Mouse (Mus musculus) monocyte, adult 2 months (primary cell): ENCODE results near the gene Ei24.
A peak's percentile ranks its signal among the peaks of the same experiment; 100 is the strongest.

ENCODE experiments used
- DNase-seq, 2 experiments: peaks; one replicate each; pipeline ENCODE4 v3.0.0; 2022; ENCODE audit warnings: low spot score in 2 of 2, low read depth in 1 of 2

Ei24 gene

GRCm38 (mm10) chr9:36796781-36797555 lies at the start of gene Ei24:
Ei24 (minus strand) TSS chr9:36797393.
- peak; percentile 48 to 77 for DNase-seq

DNA sequence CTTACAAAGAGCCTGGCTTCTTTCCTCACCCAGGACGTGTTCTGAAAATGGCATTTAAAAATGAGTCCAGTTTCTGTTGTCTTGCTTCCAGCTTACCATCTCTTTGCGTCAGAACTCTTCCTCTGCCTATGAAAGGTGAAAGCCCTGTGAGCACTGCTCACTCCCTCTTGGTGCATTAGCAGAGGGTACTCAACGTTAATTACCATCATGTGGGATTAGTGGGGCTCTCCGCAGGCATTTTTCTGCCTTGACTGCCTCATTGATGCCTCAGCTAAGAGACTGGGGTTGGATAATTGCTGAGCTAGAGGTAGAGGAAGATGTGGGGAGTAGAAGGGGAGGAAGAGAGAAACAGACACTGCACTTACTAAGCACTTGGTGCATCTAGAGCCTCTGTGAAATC lies 49.2 kb upstream of the Ei24 start:
- no peak for DNase-seq

DNA sequence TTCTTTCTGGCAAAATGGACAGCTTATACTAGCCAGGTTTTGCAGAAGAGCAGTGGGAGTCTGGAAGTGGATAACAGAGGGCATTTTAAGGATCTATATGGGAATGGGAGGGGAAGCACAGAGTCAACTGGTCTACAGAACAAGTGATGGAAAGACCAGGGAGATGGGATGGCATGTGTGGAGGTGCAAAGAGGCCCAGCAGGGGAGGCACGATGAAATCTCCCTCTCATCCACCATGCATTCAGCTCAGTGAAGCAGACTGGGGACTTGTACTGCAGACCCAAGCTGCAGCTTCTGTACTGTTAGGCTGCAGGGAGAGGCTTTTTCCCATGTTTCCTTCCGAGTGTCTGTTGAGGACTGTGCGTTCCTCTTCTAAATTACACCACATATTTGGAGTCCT lies 36.7 kb upstream of the Ei24 start:
- no peak for DNase-seq

DNA sequence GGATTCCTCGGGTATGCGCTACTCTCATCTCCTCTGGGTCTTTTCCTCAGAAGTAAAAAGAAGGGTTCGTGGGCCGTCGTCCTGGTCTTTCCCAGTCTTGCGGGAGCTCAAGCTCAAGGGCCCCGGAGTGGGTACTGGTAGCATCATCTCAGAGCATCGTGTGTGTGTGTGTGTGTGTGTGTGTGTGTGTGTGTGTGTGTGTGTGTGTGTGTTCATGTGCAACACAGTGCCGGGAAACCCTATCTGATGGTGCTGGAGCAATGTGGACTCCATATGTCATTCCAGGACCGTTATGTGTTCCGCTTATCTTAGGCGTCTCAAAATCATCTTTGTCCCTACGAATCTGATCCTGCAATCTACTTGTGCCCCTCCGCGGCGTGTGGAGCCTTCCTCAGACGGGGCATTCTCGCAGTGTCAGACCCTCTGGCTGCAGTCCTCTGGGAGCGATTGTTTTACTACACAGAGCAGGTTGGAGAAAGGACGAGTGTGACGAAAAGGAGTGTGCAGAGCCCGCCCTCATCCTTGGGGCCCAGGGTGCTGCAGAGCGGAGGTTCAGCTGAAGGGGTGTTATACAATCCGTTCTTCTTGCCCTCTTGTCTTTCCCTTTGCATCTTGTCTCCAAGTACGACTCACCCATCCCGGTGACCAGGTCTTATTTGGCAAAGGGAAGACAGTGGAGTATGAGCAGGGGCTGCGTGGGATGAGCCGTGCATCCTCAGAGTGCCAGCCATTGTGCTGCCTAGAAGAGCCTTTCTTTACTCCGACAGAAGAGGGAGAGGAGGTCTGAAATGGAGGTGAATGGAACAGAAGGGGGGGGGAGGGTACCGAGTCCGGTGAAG lies 36.1 kb upstream of the Ei24 start:
- DNase-seq: no peak

DNA sequence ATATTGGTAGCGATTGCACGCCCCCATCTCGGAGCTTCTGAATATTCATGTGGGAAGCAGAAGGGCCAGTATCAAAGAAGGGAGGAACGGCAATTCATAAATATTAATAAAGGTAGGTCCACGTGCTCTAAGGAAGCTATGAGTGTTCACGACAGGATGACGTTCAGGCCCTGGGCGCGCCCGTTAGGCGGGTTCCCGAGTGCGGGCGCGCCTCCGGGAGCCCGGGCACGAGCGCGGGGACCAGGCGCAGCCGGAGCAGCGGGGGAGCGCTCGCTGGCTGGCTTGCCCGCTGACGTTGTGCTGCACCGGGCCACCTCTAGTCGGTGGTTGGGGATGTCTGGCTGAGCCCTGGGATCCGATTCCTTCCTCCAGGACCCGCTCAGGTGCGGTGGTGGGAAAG lies 35.3 kb upstream of the Ei24 start:
- no peak for DNase-seq

GRCm38 (mm10) chr9:36831401-36831800 lies 34.2 kb upstream of the Ei24 start:
- no peak for DNase-seq

GRCm38 (mm10) chr9:36826612-36827363 lies 29.6 kb upstream of the Ei24 start:
- DNase-seq: no peak

- no peak for DNase-seq
Measured at GRCm38 (mm10) chr9:36822024-36822423, 24.8 kb upstream of the Ei24 start.

- DNase-seq: no peak
Measured at GRCm38 (mm10) chr9:36821644-36822000, 24.4 kb upstream of the Ei24 start, which contains the start of gene Fez1. Fez1 (plus strand) TSS chr9:36821864.

DNA sequence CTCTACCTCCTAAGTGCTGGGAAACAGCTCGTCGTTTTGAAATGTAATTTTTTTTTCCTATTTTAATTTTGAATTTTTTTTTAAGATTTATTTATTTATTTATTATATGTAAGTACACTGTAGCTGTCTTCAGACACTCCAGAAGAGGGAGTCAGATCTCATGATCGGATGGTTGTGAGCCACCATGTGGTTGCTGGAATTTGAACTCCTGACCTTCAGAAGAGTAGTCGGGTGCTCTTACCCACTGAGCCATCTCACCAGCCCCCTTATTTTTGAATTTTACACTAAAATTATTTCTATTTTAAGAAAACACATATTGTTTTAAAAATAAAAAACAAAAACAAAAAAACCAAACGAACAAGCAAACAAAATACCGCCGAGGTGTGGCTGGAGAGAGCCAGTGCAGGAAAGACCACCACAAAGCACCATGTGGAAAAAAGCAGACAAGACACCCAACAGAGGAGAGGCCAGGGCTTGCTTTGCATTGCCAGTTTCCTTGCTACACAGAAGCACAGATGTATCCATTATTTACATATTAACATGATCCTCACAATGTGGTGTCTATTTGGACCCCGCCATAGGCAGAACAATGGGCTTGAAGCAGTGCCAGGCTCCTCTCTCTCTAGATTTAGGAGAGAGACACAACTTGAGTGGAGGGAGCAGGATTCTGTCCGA lies 23.9 kb upstream of the Ei24 start:
- DNase-seq: no peak

- DNase-seq: no peak
Measured at GRCm38 (mm10) chr9:36818905-36819304, 21.7 kb upstream of the Ei24 start.

- no peak for DNase-seq
Measured at GRCm38 (mm10) chr9:36814486-36814885, 17.3 kb upstream of the Ei24 start.

DNA sequence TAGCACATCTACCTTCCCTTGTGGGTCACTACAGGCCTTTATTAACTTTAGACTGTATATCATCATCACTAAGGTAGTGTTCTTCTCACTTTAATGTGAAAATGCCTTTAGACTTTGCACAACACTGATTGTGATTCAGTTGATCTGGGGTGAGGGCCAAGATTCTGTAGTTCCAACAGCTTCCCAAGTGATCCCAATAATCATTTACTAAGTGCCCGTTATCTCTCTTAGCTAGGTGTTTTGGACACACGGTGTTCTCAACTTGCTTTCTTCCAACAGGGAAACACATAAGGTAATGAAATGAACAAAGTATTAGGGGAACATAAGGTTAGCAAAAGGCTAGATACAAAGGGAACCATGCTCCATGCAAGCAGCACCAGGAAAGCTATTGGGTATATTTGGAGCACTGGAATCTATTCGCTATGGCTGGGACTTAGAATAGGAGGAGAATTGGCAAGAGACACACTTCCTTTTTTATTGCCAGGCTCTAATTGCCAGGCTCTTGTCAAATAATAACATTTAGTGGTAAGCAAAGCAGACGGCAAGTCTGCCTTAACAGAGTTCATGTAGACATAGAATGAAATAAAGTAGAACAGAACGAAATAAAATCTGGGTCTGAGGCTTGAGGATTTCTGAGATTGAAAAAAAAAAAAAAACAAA lies 11.1 kb upstream of the Ei24 start:
- DNase-seq: no peak

DNA sequence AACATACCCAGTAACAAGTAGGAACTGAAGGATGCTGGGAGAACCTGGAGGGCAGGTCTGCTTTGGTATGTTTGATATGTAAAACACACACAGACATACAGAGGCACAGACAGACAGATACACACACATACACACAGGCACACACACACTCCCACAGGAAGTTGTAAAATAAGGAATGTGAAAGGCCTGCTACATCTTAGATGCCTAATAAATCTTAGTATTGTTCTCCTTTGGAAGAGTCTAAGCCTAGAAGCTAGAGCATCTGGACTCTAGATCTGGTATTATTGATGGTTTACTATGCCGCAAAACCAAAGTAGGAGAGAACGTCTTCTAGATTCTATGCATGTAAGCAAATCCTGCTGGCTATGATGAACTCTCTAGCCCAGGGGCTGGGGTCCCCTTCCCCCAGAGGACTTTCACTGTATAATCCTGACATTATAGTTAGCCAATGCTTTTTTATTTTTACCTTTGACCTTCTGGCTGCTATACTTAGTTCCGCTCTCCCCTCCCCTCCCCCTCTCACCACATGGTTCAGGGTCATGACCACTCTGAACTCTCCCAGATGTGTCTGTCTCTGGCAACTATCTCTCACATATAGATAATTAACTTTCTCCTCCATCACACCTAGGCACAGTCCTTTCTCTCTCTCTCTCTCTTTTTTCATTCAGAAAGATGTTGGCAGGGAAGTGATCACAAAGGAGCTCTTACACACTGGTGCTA lies 8.2 kb upstream of the Ei24 start:
- no peak for DNase-seq

- DNase-seq: no peak
Measured at GRCm38 (mm10) chr9:36803926-36804325, 6.7 kb upstream of the Ei24 start.

DNA sequence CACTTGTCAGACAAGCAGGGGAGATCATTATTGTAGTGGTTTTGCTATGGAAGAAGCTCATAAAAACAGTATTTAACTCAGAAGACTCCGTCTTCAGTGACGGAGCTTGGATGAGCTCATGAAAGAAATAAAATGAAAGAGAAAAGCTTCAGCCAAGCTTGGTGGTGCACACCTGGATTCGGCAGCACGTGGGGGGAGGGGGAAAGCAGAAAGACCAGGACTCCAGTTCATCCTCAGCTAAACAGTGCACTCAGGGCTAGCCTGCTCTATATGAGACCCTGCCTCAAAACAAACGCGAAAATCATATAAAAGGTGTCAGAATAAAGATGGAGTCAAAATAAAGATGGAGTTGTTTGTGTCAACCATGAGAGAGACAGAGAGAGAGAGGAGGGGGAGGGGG lies 6.2 kb upstream of the Ei24 start:
- no peak for DNase-seq

DNA sequence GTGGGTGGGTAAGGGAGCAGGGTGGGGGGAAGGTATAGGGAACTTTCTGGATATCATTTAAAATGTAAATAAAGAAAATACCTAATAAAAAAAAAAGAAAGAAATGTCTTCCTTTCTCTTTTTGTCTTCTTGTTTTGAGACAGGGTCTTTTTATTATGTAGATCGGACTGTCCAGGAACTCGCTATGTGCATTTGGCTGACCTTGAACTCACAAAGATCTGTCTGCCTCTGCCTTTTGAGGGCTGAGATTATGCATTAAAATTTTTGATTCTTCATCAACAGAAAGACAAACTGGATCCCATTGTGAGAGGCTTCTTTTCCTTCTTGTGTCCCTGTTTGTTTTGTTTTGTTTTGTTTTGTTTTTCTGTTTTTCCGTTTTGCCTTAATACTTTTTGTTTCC lies 5.8 kb upstream of the Ei24 start:
- no peak for DNase-seq

DNA sequence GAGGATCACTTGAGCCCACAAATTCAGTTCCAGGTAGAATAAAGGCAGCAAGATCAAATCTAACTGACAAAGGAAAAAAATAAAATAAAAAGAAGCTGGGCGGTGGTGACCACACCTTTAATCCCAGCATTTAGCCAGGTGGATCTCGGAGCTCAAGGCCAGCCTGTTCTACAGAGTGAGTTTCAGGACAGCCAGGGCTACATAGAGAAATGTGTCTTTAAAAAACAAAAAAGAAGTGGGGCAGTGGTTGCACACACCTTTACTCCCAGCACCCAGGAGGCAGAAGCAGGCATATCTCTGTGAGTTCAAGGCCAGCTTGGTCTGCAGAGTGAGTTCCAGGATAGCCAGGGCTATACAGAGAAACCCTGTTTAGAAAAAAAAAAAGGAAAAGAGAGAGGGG lies 4.8 kb upstream of the Ei24 start:
- DNase-seq: no peak

- DNase-seq: no peak
Measured at GRCm38 (mm10) chr9:36796224-36796623, 969 bp downstream of the Ei24 start.

- no peak for DNase-seq
Measured at GRCm38 (mm10) chr9:36795556-36795955, 1.6 kb downstream of the Ei24 start.
